Mouse (Mus musculus) T-helper 17 cell (primary cell): ENCODE data around the gene Osbpl11.
"Not testable (repeated sequence)": the region's sequence is repeated elsewhere in the genome, so short reads cannot be mapped to it uniquely, and the experiment has no call there.

Experiments
- in situ Hi-C, 2 experiments: fragments of 300-600 bp; cut with MboI, MseI; formaldehyde crosslinking; loops; 1 replicate in 1 of 2; 2 replicates in 1 of 2; pipeline ENCODE4 v1.15.1; 2025; ENCODE audit warnings: high pct_unique_total_duplicates in 2 of 2

Osbpl11 gene

DNA sequence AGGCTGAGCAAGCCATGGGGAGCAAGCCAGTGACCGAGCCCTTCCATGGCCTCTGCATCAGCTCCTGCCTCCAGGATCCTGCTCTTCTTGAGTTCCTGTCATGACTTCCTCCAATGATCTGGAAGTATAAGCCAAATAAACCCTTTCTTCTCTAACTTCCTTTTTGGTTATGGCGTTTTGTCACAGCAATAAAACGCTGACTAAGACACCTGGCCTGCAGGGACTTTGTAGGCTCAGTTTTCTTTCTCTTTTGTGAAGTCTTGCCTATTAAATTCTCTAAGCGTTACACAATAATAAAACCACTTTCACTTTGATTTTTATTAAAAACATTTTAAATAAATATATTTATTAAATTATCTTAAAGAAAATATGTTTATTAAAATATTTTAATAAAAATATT is 7.1 kb upstream of the Osbpl11 start:
- in situ Hi-C loops: no loop called here

DNA sequence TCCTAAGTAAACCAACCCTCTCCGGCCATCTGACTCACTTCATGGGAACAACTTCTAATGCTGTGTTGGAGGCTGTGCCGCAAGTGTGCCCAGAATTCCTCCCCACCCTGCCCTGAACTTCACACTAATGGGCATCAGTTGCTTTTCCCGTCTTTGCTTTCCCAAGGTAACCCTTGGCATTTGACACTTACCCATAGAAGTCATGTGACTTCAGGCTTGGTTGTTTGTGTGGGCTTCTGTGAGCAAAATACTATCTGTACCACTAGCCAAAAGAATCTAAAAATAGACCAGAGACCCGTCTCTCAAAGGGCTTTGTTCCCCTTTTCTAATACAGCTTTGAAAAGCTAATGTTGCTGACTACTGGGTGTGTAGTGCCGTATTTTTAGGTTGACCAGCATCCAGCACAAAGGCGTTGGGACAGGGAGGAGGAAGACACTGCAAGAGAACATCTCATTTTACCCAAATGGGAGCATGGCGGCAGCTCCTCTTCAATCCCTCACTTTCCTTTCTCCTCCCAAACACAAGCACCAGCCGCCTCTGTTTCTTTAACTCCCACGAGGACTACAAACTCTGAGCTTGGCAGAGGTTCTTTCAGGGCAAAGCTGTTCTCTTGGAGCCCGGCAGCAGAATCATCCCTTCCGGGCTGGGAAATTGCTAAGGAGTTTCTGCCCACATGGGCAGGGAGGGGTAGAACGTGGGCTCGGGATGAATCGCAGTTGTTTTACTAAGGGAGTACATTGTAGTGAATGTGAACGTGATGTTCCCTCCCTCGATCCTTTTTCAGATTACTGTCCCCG is 6.4 kb upstream of the Osbpl11 start:
- in situ Hi-C loops: no loop called here

DNA sequence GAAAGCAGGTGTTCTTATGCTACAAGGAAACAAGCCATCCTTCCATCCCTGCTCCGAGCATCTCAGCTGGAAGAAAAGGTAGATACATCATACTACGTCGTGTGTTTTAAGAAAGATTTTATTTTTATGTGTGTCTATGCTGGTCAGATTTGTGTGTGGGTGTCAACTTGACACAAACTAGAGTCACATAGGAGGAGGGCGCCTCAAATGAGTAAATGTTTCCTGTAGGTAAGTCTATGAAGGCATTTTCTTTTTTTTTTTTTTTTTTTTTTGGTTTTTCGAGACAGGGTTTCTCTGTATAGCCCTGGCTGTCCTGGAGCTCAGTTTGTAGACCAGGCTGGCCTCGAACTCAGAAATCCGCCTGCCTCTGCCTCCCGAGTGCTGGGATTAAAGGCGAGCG is 5.6 kb upstream of the Osbpl11 start:
- in situ Hi-C loops: not testable (repeated sequence)

DNA sequence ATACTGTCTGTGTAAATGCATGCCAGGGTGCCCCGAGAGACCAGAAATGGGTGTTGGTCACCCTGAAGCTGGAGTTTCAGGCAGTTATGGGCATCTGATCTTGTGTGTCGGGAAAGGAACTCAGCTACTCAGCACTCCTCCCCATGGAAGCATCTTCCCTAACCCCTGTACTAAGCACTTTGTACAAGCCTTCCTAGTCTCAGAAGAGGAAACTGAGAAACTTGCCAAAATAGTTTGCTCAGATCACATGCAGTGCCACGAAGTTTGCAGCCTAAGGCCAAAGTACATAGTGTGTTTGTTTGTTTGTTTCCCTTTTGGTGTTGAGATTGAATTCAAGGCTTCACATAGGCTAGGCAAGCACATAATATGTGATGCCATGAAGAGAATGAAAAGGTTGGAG is 5.0 kb upstream of the Osbpl11 start:
- in situ Hi-C loops: loop anchor here in 1 of 2 experiments (10.0 kb wide), 1 partner anchor 1515 kb away; the partner anchor contains the start of gene Ccdc14

DNA sequence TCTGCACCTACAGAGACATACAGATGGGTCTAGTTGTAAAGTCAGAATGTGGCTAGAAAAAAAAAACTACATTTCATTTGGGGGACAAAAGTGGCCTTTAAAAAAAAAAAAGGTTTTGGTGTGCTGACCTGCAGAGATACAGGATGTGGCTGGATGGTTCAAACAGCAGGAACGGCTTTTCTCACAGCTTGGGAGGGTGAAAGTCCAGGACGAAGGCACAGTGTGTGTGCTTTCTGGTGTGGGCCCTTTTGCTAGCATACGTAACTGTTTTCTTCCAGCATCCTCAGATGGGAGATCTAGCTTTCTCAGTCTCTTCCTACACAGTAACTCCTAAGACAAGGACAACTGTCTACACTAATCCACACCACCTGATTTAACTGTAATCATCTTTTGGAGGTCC is 4.1 kb upstream of the Osbpl11 start:
- in situ Hi-C loops: loop anchor here in 1 of 2 experiments (10.0 kb wide), 1 partner anchor 1514 kb away; the partner anchor contains the start of gene Ccdc14

DNA sequence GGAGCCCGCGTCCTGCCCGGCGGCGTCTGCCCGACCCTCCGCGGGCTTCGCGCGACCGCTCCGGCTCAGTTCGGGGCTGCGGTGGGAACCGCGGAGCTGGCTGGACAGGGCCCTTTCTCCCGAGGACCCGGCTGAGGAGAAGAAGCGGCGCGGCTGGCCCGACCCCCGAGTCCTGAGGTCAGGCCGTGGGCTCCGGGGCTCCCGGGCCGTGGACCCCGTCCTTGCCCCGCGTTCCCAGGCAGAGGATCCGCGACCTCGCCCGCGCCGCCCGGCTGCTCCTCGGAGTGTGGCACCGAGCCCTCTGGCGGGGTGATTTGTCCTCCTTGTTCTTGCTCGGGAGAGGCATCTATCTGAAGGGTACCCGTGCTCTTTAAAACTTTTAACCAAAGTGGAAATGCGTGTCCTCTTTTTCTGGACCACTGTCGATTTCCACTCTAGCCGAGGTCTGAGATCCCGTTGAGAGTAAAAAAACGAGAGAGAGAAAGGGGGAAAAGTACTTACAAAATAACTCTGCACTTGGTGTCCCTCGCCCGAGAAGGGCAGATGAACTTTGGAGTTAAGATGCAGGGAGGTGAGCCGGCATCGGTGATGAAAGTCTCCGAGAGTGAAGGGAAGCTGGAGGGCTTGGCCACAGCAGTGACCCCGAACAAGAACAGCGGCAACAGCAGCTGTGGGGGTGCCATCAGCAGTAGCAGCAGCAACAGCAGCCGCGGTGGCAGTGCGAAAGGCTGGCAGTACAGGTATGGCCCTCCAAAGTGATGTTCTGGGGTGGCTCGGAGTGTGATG is 583 bp downstream of the Osbpl11 start:
- in situ Hi-C loops: loop anchor here in 1 of 2 experiments (10.0 kb wide), 1 partner anchor 1509 kb away; the partner anchor contains the start of gene Ccdc14

DNA sequence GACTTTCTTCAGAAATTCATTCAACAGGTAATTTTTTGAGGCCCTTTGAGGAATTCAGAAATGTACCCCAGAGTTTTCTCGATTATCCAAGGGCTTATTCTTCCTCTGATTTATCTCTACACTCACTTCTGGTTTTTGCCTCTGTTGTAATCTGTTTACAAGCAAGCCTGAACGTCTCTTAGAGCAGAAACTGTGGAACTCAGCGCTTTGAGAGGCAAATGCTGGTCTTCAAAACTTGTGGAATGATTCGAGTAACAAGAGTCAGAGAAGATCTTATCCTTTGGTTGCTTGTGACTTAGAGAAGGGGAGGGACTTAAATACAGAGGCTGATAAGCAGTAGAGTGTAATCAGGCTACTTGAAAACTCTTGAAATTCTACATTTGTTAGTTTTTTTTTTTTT is 1.3 kb downstream of the Osbpl11 start:
- in situ Hi-C loops: loop anchor here in 1 of 2 experiments (10.0 kb wide), 1 partner anchor 1509 kb away; the partner anchor contains the start of gene Ccdc14

DNA sequence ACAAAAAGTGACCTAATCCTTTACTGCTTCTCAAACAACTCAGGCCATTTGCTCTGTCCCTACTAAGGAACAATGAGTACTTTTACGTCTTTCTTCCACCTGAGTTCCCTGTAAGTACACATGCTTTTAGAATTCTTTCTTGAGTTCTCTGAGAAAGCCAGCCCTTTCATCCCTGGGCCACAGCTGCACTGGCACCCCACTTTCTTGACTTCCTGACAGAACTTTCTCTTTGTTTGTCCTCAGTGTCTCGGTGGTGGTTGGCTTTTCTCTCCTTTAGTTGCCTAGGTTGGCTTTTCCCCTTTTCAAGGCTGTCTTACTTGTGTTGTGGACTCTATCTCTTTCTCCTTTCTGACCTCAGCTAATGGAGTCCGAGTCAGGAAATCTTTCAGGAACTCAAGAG is 3.2 kb downstream of the Osbpl11 start:
- in situ Hi-C loops: loop anchor here in 1 of 2 experiments (10.0 kb wide), 1 partner anchor 1507 kb away; the partner anchor contains the start of gene Ccdc14

DNA sequence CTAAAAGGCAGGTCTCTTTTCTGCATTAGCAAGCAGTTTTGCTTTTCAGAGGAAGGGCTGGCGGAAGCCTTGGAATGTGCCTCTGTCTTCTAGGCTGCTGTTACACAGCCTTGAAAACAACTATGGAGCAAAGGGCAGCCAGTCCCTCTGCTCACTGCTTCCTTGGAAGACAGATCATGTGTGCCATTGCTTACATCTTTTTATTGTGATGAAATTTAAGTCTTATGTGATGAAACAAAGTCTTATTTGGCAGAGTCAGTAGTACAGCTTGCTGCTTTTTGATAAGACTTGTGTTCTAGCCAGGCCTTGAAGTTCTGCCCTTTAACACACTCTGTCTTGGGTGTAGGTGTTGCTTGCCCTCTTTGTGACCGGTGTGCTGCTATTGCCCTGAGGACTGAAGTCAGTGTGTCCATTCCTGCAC is 6.8 kb downstream of the Osbpl11 start:
- in situ Hi-C loops: no loop called here

DNA sequence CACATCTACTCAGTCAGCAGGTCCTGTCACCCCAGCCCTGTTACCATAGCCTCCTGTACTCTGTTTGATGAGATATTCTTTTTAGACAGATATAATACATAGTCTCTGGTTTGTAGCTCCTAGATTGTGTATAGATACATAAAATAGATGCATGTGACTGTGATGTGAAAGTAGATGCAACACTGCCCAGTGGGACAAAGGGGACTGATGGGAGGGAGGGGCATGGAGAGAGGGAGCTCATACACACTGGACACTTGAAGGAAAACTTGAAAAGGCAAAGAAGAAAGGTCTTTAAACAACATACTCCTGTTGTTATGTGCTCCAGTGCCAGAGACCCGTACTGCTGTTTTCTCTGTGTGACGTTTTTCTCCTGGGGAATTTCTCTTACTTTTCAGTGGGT is 7.4 kb downstream of the Osbpl11 start:
- in situ Hi-C loops: no loop called here

DNA sequence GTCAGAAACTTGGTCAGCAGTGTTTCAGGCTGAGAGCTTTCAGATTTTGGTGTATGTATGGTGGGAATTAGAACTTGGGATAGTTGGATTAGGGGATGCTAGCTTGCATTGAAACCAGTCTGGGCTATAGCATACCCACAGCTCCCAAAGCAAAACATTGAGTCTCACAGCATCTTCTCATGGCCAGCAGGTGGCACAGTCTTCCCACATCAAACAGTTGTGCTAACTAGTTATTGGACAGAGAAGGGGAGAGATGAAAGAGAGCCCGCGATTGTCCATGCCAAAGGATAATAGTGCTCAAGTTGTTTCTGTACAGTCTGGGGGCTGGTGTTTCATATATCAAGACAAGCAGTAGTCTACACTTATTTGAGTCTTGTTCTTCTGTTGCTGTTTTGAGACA is 8.8 kb downstream of the Osbpl11 start:
- in situ Hi-C loops: no loop called here

DNA sequence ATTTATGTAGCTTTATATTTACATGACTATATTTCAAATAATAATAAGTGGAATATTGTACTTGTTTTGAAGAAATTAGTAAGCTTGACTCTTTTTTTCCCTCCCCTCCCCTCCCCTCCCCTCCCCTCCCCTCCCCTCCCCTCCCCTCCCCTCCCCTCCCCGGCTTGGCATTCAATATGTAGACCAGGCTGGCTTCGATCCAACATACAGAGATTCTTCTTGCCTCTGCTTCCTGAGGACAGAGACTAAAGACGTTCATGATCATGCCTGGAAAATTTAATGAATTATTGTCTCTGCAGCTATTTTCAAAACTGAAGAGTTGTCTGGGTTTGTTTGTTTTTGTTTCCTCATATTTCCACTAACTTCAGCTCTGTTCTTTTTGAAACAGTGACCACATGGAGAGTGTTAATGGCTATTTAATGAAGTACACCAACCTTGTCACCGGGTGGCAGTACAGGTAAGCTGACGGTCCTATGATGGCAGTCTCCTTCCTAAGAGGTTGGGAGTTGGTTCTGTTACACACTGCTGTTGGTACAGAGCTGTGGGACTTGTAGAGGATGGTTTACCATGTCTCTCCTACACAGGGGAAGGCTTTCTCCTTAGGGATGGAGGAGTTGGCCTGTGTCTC is 10.9 kb downstream of the Osbpl11 start:
- in situ Hi-C loops: no loop called here

DNA sequence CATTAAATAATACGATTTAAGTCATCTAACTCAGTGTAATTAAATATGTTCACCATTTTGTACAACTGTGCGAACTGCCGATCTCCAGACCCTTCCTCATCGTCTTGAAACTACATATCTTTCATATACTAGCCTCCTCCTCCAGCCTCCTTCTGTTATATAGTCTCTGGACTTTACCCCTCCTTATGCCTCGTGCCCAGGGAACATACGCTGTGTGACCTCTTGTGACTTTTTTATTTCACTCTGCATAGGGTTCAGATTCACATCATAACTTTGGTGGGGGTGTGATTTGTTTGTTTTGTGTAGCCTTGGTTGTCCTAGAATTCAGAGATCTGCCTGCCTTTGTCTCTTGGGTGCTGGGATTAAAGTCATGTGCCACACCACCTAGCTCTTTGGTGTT is 11.7 kb downstream of the Osbpl11 start:
- in situ Hi-C loops: no loop called here

DNA sequence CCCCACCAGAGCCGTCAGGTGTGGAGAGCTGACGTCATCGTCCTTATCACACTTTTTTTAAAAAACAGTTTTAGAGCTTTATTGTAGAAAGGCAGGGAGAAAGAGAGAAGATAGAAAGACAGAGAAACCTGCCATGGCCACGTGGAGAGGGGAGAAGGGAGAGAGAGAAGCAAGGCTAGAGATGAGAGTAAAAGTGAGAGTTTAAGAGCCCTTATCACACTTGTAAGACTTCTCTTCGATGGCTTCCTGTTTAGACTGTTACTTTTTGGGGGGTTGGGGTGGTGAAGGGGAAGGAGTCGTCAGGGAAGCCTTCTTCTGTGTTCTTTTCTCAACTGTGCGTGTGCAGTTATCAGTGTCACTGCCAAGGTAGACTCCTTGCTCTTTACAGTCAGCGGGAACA is 15.7 kb downstream of the Osbpl11 start:
- in situ Hi-C loops: no loop called here

DNA sequence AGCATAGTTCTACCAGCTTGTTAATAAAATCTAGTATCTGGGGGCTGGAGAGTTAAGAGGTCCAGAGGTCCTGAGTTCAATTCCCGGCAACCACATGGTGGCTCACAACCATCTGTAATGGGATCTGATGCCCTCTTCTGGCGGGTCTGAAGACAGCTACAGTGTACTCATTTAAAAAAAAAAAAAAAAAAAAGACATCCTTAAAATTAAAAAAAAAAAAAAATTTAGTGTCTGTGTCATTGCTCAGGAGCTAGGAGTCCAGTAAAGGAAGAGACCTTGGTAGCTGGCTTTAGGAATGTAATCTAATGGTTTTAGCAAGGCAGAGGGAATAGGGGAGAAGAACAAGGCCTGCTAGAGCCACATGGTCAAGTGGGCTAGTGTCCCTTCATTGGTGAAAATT is 25.9 kb downstream of the Osbpl11 start:
- in situ Hi-C loops: no loop called here

DNA sequence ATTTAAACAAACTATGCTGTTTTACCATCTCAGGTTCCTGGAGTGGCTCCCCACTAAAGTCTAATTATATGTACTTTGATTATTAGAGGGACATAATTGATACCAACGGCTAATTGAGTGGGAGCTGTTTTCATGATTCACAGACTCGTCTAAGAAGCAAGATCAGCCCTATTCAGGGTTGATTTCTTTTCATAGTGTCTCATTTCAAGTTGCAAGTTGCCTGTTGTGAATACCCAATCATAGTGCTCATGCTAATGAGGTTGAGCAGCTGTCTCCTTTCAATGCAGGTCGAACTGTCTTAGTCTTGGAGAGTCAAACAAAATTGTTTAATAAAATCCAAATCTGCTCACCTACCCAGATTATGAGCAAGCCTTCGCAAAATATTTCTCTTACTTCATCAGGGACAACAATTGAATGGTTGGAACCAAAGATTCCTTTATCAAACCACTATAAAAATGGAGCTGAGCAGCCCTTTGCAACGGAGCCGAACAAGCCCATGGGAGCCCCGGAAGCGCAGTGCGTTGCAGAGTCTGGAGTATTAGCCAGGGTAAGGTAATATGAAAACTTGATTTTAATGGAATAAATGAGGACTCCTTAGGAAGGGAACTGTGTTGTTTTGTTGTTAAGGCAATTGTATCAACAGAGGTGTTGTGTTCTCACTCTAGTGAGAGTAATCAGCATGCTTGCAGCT is 31.6 kb downstream of the Osbpl11 start:
- in situ Hi-C loops: no loop called here

DNA sequence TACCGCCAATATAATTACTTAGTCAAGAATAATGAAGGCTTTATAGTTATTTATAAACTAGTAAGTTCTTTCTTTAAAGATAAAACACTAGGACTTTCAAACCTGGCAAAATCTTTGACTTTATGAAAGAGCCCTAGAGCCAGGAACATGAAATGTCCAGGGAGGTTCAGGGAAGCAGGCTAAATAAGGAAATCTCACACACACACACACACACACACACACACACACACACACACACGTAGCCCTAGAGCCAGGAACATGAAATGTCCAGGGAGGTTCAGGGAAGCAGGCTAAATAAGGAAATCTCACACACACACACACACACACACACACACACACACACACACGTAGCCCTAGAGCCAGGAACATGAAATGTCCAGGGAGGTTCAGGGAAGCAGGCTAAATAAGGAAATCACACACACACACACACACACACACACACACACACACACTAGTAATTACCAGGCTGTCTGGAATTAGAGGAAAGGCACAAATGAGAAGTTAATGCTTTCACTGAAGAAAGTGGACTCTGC is 32.7 kb downstream of the Osbpl11 start:
- in situ Hi-C loops: not testable (repeated sequence)

DNA sequence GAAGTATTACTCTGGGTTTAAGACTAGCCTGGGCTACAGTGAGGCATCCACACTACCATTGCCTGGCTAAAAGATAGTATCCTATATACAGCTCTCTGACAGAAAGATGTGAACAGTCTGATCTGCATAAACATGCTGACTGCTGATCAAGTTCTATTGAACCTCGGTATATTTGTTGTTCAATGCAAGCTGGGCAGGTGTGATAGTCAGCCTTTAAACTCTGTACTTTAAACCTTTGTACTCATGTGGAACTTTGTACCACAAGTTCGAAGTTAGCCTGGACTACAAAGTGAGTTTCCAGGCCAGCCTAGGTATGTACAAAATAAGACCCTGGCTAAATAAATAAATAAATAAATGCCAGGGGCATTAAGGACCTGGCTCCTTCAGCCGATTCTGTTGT is 37.6 kb downstream of the Osbpl11 start:
- in situ Hi-C loops: no loop called here

DNA sequence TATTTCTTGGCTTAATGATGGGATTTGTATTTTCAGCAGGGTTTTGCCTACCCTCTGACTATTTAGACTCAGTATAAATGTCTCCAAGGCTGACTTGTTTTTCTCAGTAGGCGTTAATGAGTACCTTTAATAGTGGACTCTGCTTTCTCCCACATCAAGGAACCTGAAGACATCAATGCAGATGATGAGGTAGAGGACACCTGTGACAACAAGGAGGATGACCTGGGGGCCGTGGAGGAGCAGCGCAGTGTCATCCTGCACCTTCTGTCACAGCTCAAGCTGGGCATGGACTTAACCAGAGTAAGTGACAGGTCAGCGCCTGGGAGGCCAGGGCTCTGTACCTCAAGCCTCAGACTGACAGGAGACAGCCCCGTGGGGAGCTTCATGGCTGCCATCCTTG is 39.5 kb downstream of the Osbpl11 start:
- in situ Hi-C loops: no loop called here

DNA sequence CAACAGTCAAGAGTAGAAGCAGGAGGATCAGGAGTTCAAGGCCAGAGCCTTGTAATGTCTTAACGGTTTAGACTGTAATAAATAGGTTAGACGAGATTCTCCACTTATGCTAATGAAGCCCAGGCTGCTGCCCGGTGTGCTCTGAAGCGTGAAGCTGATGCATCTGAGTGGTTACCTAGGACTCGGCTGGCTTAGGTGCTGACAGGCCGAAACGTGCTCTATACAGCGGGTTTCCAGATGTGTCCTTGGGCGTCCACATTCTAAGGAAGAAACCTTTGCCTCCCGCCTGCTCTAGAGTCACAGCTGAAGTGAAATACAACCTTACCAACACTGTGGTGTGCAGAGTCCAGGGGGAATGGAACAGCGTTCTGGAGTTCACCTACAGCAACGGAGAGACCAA is 49.3 kb downstream of the Osbpl11 start:
- in situ Hi-C loops: no loop called here

DNA sequence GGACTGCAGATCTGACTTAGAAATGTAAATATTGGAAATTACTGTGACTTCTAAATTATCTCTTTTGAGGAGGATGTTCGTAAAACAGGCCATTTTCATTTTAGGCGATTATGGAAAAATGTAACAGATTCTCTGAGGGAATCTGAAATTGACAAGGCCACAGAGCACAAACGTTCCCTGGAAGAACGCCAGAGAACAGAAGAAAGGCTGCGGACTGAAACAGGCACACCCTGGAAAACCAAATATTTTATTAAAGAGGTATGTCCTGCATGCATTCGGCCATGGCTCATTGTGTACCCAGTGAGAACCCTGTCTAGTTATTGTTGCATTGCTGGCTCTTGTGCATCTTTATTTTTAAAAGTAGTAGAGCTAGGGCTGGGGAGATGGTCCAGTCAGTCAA is 51.3 kb downstream of the Osbpl11 start:
- in situ Hi-C loops: no loop called here
